Mouse (Mus musculus) cortical plate, adult 2 months (tissue): ENCODE results near the gene Ckap5.

Experiments used
- CTCF ChIP-seq: fragments of 200-500 bp; IDR thresholded peaks from 2 replicates; pipeline ENCODE4 v1.5.1; 2011; ENCODE audit warnings: mild to moderate bottlenecking, control low read depth, low read length; ENCODE audit not compliant: insufficient read depth; ENCODE audit errors: extremely low read depth
- POLR2A ChIP-seq: fragments of 200-500 bp; IDR thresholded peaks from 2 replicates; pipeline ENCODE4 v1.6.1; 2011; ENCODE audit warnings: mild to moderate bottlenecking, low read length, control low read depth; ENCODE audit not compliant: insufficient read depth; ENCODE audit errors: extremely low read depth

- TF ChIP-seq CTCF, result no peak
- TF ChIP-seq POLR2A, result no peak
Observed at GRCm38 (mm10) chr2:91586242-91586641, 59.7 kb downstream of the Ckap5 start.
